Mouse (Mus musculus) midbrain, postnatal 0 days (tissue): ENCODE measurements at regions not wholly inside any gene's neighbourhood (a gene's known extent, or its start where the extent isn't known, plus 50 kb on each side); places are given as distances from the start of the nearest gene placed in this dataset.

Source experiments
- ATAC-seq: fragments of 200-750 bp; cut with Nextera tagmentation; 2 replicates; pipeline ENCODE4 v1.8.0; 2017; ENCODE audit warnings: moderate number of reproducible peaks, mild to moderate bottlenecking, moderate TSS enrichment, moderate library complexity; ENCODE audit not compliant: low FRiP score
- DNase-seq: peaks from one replicate; pipeline ENCODE4 v3.0.0-alpha.2; 2015; ENCODE audit warnings: low spot score
- H3K27ac ChIP-seq: fragments of 300-500 bp; sonication (generic); 2 replicates; pipeline ENCODE4 v1.5.1; 2014; ENCODE audit warnings: low read depth, mild to moderate bottlenecking, low read length, mixed read lengths
- H3K27me3 ChIP-seq: fragments of 300-500 bp; sonication (generic); 2 replicates; pipeline ENCODE4 v1.6.1; 2014; ENCODE audit warnings: low read length, control low read depth, mixed read lengths; ENCODE audit not compliant: insufficient read depth
- H3K36me3 ChIP-seq: fragments of 300-500 bp; sonication (generic); 2 replicates; pipeline ENCODE4 v1.6.1; 2014; ENCODE audit warnings: low read length, control low read depth, mixed read lengths; ENCODE audit not compliant: insufficient read depth
- H3K4me1 ChIP-seq: fragments of 300-500 bp; sonication (generic); 2 replicates; pipeline ENCODE4 v1.6.1; 2014; ENCODE audit warnings: mild to moderate bottlenecking, control low read depth, antibody characterized with exemption, low read length, mixed read lengths; ENCODE audit not compliant: insufficient read depth
- H3K4me2 ChIP-seq: fragments of 300-500 bp; sonication (generic); 2 replicates; pipeline ENCODE4 v1.6.1; 2014; ENCODE audit warnings: low read depth, mild to moderate bottlenecking, low read length, mixed read lengths; ENCODE audit not compliant: poor library complexity, severe bottlenecking
- H3K4me3 ChIP-seq: fragments of 300-500 bp; sonication (generic); 2 replicates; pipeline ENCODE4 v1.5.1; 2014; ENCODE audit warnings: low read depth, mild to moderate bottlenecking, low read length, moderate library complexity
- H3K9ac ChIP-seq: fragments of 300-500 bp; sonication (generic); replicated peaks from 2 replicates; pipeline ENCODE4 v1.6.1; 2014; ENCODE audit warnings: mild to moderate bottlenecking, low read length, moderate library complexity, mixed read lengths; ENCODE audit not compliant: poor library complexity, severe bottlenecking
- H3K9me3 ChIP-seq: fragments of 300-500 bp; sonication (generic); 2 replicates; pipeline ENCODE4 v1.6.1; 2016; ENCODE audit warnings: low read length, control low read depth
- CTCF ChIP-seq: IDR thresholded peaks from 2 replicates; pipeline ENCODE4 v1.5.1; 2016; ENCODE audit warnings: antibody characterized with exemption, mild to moderate bottlenecking
- WGBS: fragments of 180-500 bp; shearing (Covaris S2); extraction: QIAGEN DNeasy Blood & Tissue Kit; methylation state at CpG from one replicate; pipeline ENCODE4 v1.1.7; 2014; 5-methylcytosine and 5-hydroxymethylcytosine counted together

- no peaks in the 10 kb centered on the region for H3K36me3 ChIP-seq
- no peaks in the 10 kb centered on the region for H3K4me1 ChIP-seq
- H3K4me2 ChIP-seq = no peak overlapping the region
- no peak for TF ChIP-seq CTCF
- WGBS = 82% methylated on average over 8 of the region's 8 CpGs
- DNase-seq (no peak), ATAC-seq (no peak)
- H3K4me3 ChIP-seq = no peak overlapping the region
- H3K9ac ChIP-seq = no peak overlapping the region
- H3K9me3 ChIP-seq = no peaks in the 10 kb centered on the region
- no peaks in the 10 kb centered on the region for H3K27me3 ChIP-seq
- no peak overlapping the region for H3K27ac ChIP-seq
These were observed 197.8 kb downstream of the Tgfb2 start for GRCm38 (mm10) chr1:186507956-186508355.

GRCm38 (mm10) chr1:186506517-186506916 lies 199.3 kb downstream of the Tgfb2 start:
- Histone ChIP-seq H3K27me3 (no peaks in the 10 kb centered on the region), H3K9ac (no peak overlapping the region), H3K4me1 (no peaks in the 10 kb centered on the region), H3K27ac (no peak overlapping the region), H3K36me3 (no peaks in the 10 kb centered on the region), H3K4me2 (no peak overlapping the region), H3K4me3 (no peak overlapping the region), H3K9me3 (no peaks in the 10 kb centered on the region)
- 65% methylated on average over 7 of the region's 7 CpGs for WGBS
- TF ChIP-seq CTCF = no peak
- ATAC-seq (no peak), DNase-seq (peak; percentile 23)

GRCm38 (mm10) chr1:186505912-186506311 lies 199.9 kb downstream of the Tgfb2 start:
- no peaks in the 10 kb centered on the region for H3K36me3 ChIP-seq
- no peaks in the 10 kb centered on the region for H3K9me3 ChIP-seq
- no peaks in the 10 kb centered on the region for H3K27me3 ChIP-seq
- no peak for DNase-seq
- H3K4me3 ChIP-seq = no peak overlapping the region
- H3K4me2 ChIP-seq = no peak overlapping the region
- no peak overlapping the region for H3K27ac ChIP-seq
- H3K4me1 ChIP-seq = no peaks in the 10 kb centered on the region
- WGBS = 52% methylated on average over 1 of the region's 1 CpGs
- no peak overlapping the region for H3K9ac ChIP-seq
- no peak for ATAC-seq
- no peak for TF ChIP-seq CTCF

GRCm38 (mm10) chr1:186505051-186505711 lies 200.6 kb downstream of the Tgfb2 start:
- Histone ChIP-seq H3K27me3 (no peaks in the 10 kb centered on the region), H3K4me2 (no peak overlapping the region), H3K4me1 (no peaks in the 10 kb centered on the region), H3K36me3 (no peaks in the 10 kb centered on the region), H3K27ac (no peak overlapping the region), H3K9ac (no peak overlapping the region), H3K9me3 (no peaks in the 10 kb centered on the region), H3K4me3 (no peak overlapping the region)
- no peak for DNase-seq
- ATAC-seq = no peak
- TF ChIP-seq CTCF = no peak
- WGBS = 70% methylated on average over 6 of the region's 6 CpGs

GRCm38 (mm10) chr1:186501726-186502125 lies 204.1 kb downstream of the Tgfb2 start:
- 74% methylated on average over 1 of the region's 1 CpGs for WGBS
- H3K36me3 ChIP-seq = no peaks in the 10 kb centered on the region
- H3K27me3 ChIP-seq = no peaks in the 10 kb centered on the region
- no peak overlapping the region for H3K4me3 ChIP-seq
- H3K27ac ChIP-seq = no peak overlapping the region
- TF ChIP-seq CTCF = no peak
- ATAC-seq = no peak
- DNase-seq = no peak
- H3K9me3 ChIP-seq = no peaks in the 10 kb centered on the region
- H3K9ac ChIP-seq = no peak overlapping the region
- no peak overlapping the region for H3K4me2 ChIP-seq
- no peaks in the 10 kb centered on the region for H3K4me1 ChIP-seq

GRCm38 (mm10) chr1:186497872-186498271 lies 207.9 kb downstream of the Tgfb2 start:
- H3K27ac ChIP-seq = no peak overlapping the region
- DNase-seq = no peak
- H3K4me3 ChIP-seq = no peak overlapping the region
- H3K4me1 ChIP-seq = no peaks in the 10 kb centered on the region
- no peaks in the 10 kb centered on the region for H3K36me3 ChIP-seq
- H3K9ac ChIP-seq = no peak overlapping the region
- H3K27me3 ChIP-seq = no peaks in the 10 kb centered on the region
- TF ChIP-seq CTCF = no peak
- no peak for ATAC-seq
- H3K9me3 ChIP-seq = no peaks in the 10 kb centered on the region
- WGBS = 75% methylated on average over 1 of the region's 1 CpGs
- no peak overlapping the region for H3K4me2 ChIP-seq
